Mouse (Mus musculus) heart, postnatal 10 days (tissue): ENCODE measurements at regions not wholly inside any gene's neighbourhood (a gene's known extent, or its start where the extent isn't known, plus 50 kb on each side); places are given as distances from the start of the nearest gene placed in this dataset.
"Not testable (repeated sequence)": the region's sequence is repeated elsewhere in the genome, so short reads cannot be mapped to it uniquely, and the experiment has no call there.

ENCODE experiments used
- DNase-seq, 2 experiments: peaks; one replicate each; pipeline ENCODE4 v3.0.0; 2021
- intact Hi-C: fragments of 180-260 bp; cut with DNase I; formaldehyde crosslinking; loops from one replicate; pipeline ENCODE4 v1.15.1; 2025

DNA sequence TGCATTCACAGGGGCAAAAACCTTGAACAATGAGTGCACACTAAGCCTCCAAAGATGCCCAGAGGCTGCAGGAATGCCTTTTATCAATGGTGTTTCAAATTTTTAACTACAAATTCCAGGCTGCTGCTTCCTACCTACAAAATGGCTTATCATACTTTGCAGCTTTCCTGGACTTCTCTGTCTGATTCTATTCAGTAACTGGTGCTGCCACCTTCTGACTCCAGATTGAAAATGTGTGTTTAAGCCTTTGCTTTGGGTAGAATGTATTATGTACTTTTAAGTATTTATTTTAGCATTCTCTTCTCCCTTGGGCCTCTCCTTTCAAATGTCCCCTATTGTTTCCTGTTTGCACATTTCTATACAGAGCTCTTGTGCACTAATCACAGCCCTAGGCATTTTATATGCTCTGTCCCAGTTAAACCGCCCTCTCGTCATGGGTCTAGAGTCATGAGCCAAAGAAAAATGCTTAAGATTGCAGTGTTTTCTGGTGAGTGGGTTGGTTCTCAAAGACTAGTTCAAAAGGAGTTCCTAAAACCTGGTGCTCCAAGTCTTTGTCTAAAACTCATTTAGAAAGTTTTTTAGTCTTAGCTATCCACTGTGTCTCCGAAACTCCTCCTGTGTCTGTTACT lies 472.3 kb upstream of the Dpp10 start:
- intact Hi-C loops = no loop called here
- no peak for DNase-seq

DNA sequence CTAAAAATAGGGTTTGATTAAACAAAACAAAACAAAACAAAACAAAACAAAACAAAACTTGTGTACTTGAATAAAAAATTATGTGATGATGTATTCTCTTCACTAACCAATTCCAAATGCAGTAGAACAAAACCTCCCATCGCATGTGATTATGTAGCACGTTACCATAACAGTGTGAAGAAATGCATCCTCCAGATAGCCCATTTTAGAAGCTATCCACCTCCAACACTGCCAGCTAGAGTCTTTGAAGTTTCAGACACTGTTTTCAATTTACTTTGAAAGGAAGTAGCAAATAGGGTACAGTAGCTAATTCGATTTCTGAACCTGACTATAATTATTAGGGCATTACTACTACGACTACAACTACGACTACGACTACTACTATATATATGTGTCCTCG lies 465.1 kb upstream of the Dpp10 start:
- intact Hi-C loops = no loop called here
- DNase-seq = no peak

DNA sequence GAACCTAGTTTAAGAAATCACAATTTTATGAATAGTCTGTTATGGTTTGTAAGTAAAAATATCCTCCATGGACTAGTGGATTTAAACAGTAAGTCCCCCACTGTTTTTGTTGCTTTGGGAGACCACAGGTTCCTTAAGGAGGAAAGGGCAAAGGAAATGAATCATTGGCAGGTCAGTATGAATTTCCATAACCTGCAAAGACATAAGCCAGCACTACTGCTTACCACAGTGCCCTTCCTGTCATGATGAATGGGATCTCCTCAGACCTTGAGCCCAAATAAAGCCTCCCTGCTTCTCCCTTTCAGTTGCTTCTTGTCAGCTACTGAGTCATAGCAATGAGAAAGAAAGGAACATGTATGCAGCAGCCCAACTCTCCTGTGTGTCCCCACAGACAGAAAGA lies 443.1 kb upstream of the Dpp10 start:
- no peak for DNase-seq
- intact Hi-C loops = no loop called here

DNA sequence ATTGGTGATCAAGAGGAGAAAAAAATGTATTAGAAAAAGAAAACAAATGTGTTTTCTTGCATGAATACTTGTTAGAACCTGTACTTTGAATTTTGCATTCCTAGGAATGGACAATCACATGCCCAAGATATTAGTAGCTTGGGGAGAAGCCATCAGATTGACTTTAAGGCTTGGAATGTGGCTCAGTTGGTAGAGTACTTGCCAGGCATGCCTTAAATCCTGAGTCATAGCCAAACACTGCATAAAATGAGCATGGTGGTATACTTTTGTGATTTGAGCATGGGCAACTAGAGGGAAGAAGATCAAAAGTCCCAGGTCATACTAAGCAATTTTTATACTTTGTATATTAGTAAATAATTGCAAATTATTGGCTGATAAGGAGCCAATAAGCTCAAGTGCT lies 442.6 kb upstream of the Dpp10 start:
- intact Hi-C loops = no loop called here
- DNase-seq = no peak

DNA sequence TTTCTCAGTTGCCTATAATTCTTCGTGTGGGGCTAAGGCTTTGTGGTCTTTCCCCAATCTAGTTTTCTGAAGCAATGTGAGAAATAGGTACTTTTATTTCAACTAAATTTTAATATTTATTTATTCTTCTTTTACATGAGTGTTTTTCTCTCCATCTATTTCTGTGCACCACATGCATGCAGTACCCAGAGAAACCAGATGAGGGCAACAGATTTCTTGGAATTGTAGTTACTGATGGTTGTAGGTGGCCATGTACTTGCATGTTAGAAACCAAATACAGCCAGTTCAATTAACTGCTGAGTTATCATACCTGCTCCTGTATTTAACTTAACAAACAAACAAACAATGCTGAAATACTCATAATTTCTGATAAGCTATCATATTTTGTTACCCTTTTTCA lies 404.8 kb upstream of the Dpp10 start:
- DNase-seq = peak in 1 of 2 experiments; percentile 4
- intact Hi-C loops = no loop called here

DNA sequence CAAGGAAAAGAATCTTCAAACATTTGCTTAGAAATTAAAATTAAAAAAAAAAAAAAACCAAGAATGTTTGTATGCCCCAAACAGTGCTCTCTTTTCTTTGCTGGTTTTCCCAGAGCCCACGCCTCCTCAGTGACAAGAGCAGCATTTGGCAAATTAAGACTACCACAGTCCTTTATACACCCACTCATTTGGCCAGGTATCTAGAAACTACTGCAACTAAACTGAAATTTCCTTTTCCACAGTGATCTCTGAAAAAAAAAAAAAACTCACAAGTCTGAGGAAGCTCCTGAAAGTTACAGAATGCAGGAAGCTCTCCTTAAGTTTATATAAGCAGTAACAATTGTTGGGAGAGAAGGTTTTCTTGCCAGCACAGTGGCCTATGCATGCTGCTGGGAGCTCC lies 394.2 kb upstream of the Dpp10 start:
- no peak for DNase-seq
- intact Hi-C loops = no loop called here

DNA sequence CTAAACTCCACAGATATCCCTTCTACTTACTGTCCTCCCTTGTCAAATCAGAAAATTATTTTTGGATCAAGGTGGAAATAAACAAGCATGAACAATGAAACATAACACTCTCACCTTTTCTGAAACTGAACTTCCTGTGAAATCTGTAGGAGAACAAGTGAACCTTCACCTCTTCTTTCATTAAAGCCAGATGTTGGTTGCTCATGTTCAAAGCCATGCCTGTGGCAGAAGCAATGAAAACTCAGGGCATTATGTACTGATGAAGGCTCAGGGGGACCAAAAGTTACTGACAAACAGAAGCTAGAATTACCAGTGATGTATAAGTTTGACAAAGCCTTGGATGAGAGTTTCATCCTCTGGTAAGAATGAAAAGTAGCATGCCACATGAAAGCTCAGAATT lies 390.5 kb upstream of the Dpp10 start:
- intact Hi-C loops = no loop called here
- no peak for DNase-seq

DNA sequence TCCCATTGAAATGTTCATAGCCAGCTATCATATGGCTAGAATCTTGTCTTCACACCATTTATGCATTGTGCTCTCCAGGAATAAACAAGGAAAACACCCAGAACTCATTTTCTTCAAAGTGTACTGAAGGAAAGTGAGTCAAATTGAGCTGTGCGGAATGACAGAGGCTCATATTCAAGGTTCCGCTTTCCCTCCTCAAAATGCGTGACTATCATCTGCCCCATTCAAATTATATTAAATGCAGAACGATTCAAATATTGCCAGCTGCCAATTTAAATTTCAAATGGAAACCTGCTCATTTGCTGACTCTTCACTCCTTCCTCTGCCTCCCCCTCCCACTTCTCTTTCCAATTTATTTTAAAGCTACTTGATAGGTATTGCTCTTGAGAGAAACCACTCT lies 384.2 kb upstream of the Dpp10 start:
- intact Hi-C loops = no loop called here
- no peak for DNase-seq

DNA sequence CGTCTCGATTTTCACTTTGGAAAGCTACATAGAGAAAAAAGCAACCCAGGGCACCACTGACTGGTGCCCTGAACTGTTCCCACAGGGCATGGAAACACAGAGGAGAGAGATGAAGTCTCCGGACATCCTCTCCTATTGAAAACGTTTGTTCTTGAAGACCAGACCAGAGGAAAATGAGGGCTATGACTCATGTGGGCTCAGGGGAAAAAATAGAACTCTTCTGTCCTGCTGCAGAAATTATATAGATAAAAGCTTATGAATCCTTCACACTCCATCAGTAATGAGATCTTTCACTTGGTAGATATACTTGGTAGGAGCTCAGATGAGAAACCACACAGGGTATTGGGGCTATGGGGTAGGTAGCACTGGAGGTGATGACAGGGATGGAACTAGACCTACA lies 371.4 kb upstream of the Dpp10 start:
- no peak for DNase-seq
- intact Hi-C loops = no loop called here

DNA sequence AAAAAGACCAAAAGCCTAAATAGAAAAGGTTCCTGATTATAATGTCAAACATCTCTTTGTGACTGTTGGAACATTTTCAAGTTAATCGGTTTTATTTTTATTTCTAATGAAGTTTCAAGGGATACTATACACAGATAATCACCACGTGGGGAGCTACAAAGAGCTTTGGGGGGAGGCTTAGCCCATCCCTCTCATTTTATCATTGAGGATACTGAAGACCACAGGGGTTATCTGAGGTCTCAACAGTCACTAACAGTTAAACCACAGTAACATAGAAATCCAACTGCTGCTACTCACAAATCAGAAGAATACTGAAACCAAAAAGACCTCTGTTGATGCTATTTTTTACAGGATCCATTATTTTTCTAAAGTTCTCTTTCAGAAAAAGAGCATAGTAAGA lies 364.9 kb upstream of the Dpp10 start:
- no peak for DNase-seq
- intact Hi-C loops = no loop called here

DNA sequence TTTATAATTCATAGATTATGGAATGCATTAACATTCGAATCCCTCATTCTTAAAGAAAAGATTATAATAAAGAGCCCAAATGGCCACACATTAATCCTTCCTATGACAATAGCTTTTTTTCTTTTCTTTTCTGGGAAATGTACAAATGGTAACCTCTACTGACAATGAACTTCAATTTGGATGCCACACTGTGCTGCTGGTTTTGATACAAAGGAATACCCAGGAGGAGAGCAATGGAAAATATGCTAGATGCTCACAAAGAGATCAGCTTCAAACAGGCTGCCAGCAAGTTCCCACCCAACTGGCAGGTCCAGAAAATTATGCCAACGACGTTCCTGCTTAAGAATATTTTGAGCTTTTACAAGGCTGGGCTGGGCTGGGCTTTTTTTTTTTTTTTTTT lies 364.4 kb upstream of the Dpp10 start:
- no peak for DNase-seq
- intact Hi-C loops = no loop called here

DNA sequence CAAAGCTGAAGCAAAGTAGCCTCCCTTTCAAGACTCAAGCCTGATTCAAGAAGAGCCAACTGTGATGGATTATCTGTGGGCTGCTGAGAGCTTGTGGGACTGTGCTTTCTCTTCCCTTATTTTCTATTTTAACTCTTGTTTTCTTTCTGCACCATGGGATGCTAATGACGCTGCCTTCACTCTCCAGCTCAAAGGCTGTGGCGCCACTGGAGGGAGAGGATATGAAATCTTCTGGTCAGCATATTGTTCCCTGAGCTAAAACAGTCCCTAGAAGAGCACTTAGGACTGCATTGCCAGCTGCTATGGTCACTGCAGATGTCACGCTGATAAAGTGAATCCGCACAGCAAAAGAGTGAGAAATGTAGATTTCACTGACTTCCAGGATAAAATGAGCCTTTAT lies 324.2 kb upstream of the Dpp10 start:
- DNase-seq = no peak

DNA sequence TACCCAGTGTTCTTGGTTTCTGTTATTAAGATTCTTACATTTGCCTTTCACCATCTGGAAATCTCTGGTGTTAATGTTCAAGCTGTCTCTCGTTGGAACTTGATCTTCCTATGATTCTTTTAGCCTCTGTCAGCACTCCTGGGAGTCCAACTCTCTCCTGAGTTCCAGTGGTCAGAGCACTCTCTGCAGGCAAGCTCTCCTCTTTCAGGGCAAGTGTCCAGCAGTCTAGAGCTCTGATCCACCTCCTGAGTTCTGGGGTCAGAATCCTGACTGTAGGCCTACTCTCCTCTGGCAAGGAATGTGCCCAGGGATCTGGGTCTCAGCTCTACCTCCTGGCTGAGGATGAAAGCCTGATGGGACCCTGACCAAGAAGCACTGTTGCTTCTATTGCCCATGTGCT lies 303.1 kb upstream of the Dpp10 start:
- DNase-seq, intact Hi-C loops: not testable (repeated sequence)

More for the DNA sequence above, 324.2 kb upstream of the Dpp10 start:
- intact Hi-C loops = no loop called here

DNA sequence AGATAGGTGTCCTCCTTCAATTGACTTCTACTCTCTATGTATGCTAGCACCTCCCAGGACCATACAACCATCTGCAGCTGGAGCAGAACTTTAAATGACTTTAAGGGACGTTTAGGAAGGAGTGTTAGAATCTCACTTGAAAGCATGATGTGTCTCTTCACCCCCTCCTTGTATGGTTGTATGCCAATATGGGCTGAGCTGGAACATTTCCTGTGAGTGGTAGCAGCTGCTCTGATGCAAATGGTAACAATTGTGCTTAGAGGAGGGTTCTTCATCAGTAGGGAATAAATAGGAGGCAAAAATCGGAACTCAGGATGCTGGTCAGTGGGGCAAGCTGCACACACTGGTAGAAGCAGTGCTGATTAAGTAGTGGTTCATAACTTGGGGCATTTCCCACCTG lies 294.1 kb upstream of the Dpp10 start:
- no peak for DNase-seq
- intact Hi-C loops = no loop called here

DNA sequence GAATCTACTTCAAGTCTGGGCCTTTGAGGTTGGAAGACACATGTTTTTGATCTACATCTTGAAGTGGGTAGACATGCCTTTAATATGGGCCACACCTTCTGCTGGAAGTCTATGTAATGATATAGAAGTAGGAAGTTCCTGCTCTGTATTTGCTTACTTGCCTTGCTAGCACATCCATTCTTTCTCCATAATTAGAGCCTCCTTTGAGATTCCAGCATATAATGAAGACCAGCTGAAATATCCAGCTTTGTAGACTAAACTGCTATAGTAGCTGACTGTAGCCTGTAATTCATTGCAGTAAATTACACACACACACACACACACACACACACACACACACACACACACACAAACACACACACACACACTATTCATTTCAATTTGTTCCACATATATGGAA lies 293.3 kb upstream of the Dpp10 start:
- no peak for DNase-seq
- intact Hi-C loops = no loop called here

DNA sequence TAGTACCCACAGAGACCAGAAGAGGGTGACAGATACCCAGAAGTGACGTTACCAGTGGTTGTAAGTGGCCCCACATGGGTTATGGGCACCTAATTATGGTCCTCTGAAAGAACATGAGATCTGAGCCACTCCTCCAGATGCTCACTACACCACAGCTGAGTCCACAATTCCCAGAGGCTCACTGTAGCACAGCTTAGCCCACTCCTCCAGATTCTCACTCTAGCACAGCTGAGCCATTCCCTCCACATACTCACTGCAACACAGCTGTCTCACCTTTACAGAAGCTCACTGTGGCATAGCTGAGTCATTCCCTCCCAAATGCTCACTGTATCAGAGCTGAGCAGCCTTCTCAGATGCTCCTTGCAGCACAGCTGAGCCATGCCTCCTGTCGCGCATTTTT lies 286.9 kb upstream of the Dpp10 start:
- no peak for DNase-seq
- intact Hi-C loops = no loop called here
